Mouse (Mus musculus): ENCODE measurements at regions not wholly inside any gene's neighbourhood (a gene's known extent, or its start where the extent isn't known, plus 50 kb on each side); places are given as distances from the start of the nearest gene placed in this dataset.

DNA sequence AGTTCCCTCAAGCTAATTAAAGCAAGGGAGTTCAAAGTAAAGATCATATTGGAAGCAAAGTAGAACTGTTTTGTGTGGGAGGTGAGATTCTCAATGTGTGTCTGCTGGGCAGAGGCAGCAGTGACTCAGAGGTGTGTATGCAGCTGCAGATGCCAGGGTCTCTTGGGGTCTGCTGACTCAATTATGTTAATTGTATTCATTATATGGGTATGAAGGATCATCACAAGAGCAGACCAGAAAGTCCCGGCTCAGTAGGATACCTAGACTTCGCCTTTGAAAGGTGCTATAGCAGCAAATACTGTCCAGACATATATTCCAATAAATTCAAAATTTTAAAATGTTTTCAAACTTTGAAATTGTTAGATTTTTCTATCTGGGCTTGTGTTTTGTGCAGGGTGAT is 147.6 kb upstream of the 4930583I09Rik start:
- Histone ChIP-seq H3K36me3 (ENCODE audit: control insufficient read depth, insufficient read depth, low read length) (no peaks in the 10 kb centered on the region), H3K27ac (ENCODE audit: control insufficient read depth, insufficient read depth, low read depth, low read length) (no peak overlapping the region), H3K4me3 (ENCODE audit: control insufficient read depth, low read depth, low read length) (no peak overlapping the region), H3K4me1 (ENCODE audit: control insufficient read depth, insufficient read depth, low read length) (no peaks in the 10 kb centered on the region), H3K27me3 (ENCODE audit: control insufficient read depth, insufficient read depth, low read length) (no peaks in the 10 kb centered on the region)
- TF ChIP-seq POLR2A (IDR thresholded peaks at IDR 0.05; ENCODE audit: control insufficient read depth, low read depth, low read length) (no peak), CTCF (IDR thresholded peaks at IDR 0.05; ENCODE audit: control insufficient read depth, insufficient read depth, insufficient replicate concordance, low read depth, low read length) (no peak)

DNA sequence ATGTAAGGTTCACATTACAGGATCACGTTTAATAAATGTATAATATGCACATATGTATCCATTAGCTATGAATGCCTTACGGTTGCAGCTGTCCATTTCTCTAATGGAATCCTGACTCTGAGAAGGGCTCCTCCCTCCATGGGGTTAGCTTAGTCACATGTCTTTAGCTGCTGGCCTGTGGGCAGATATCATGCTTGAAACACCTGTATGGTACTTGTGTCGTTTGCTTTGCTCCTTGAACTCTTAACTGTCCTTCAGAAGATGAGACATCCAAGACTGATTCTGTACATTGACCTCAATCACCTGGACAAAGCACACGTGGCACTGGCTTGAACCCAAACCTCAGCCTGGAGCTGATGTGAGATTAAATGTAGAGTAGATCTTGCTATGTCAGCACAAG is 128.3 kb upstream of the 4930583I09Rik start:
- no peaks in the 10 kb centered on the region for H3K36me3 ChIP-seq (ENCODE audit: control insufficient read depth, insufficient read depth, low read length)
- TF ChIP-seq CTCF (IDR thresholded peaks at IDR 0.05; ENCODE audit: control insufficient read depth, insufficient read depth, insufficient replicate concordance, low read depth, low read length) (no peak), POLR2A (IDR thresholded peaks at IDR 0.05; ENCODE audit: control insufficient read depth, low read depth, low read length) (no peak)
- no peaks in the 10 kb centered on the region for H3K27me3 ChIP-seq (ENCODE audit: control insufficient read depth, insufficient read depth, low read length)
- H3K4me3 ChIP-seq (ENCODE audit: control insufficient read depth, low read depth, low read length) = no peak overlapping the region
- H3K27ac ChIP-seq (ENCODE audit: control insufficient read depth, insufficient read depth, low read depth, low read length) = no peak overlapping the region
- H3K4me1 ChIP-seq (ENCODE audit: control insufficient read depth, insufficient read depth, low read length) = no peaks in the 10 kb centered on the region

DNA sequence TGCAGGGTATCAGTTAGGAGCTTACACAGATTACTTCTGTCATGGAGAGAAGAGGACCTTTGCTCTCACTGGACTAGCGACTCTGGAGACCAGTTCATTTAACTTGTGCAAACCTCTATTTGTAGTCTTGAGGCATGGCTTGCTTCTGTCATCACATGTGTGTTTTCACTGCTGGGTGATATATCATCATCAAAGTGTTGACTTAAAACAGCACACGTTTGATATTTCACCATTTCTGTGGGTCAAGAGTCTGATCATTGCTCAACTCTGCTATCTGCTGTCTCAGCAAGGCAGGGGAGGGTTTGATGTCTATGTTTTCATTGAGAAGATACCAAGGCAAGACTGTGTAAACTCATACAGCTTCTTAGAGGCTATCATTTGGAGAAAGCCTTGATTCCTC is 126.0 kb upstream of the 4930583I09Rik start:
- no peaks in the 10 kb centered on the region for H3K4me1 ChIP-seq (ENCODE audit: control insufficient read depth, insufficient read depth, low read length)
- no peaks in the 10 kb centered on the region for H3K36me3 ChIP-seq (ENCODE audit: control insufficient read depth, insufficient read depth, low read length)
- H3K27ac ChIP-seq (ENCODE audit: control insufficient read depth, insufficient read depth, low read depth, low read length) = no peak overlapping the region
- TF ChIP-seq POLR2A (IDR thresholded peaks at IDR 0.05; ENCODE audit: control insufficient read depth, low read depth, low read length) (no peak), CTCF (IDR thresholded peaks at IDR 0.05; ENCODE audit: control insufficient read depth, insufficient read depth, insufficient replicate concordance, low read depth, low read length) (no peak)
- no peak overlapping the region for H3K4me3 ChIP-seq (ENCODE audit: control insufficient read depth, low read depth, low read length)
- no peaks in the 10 kb centered on the region for H3K27me3 ChIP-seq (ENCODE audit: control insufficient read depth, insufficient read depth, low read length)

DNA sequence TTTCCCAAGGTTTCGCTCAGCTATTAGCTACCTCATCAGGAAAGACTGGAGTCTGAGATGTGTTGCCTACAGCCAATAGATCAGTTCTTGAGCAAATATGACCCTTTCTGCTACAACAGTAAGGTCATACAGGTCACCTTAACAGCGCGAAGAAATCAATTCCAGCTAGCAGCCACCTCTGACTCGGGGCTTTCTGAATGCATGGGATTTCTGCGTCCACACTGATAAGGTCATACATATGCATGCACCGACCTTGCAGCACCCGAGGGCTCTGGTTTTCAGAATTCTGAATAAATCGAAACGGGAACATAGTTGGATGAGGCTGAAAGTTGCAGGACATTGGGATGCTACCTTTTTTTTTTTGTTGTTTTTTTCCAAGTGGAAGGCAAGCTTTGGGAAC is 121.6 kb upstream of the 4930583I09Rik start:
- no peak for TF ChIP-seq POLR2A (IDR thresholded peaks at IDR 0.05; ENCODE audit: control insufficient read depth, low read depth, low read length)
- Histone ChIP-seq H3K4me1 (ENCODE audit: control insufficient read depth, insufficient read depth, low read length) (no peaks in the 10 kb centered on the region), H3K27ac (ENCODE audit: control insufficient read depth, insufficient read depth, low read depth, low read length) (no peak overlapping the region), H3K4me3 (ENCODE audit: control insufficient read depth, low read depth, low read length) (no peak overlapping the region), H3K27me3 (ENCODE audit: control insufficient read depth, insufficient read depth, low read length) (no peaks in the 10 kb centered on the region), H3K36me3 (ENCODE audit: control insufficient read depth, insufficient read depth, low read length) (no peaks in the 10 kb centered on the region)

DNA sequence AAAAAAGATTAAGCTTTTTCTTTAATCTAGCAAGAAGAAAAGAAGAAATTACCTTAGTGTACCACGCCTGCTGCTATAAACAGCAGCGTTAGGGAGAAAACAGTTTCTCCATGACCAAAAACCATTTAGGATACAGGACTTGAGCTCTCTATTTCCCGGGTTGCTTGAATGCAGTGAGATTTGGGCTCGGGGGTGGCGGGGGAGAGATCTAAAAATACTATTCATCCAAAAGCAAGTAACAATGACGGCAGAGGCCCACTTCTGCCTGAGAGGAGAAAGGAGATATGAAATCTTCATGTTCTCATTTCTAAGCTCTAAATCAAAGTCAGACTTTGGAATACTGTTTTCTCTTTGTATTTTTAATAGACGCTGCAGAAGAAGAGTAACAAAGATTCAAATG is 120.6 kb upstream of the 4930583I09Rik start:
- Histone ChIP-seq H3K4me3 (ENCODE audit: control insufficient read depth, low read depth, low read length) (no peak overlapping the region), H3K27ac (ENCODE audit: control insufficient read depth, insufficient read depth, low read depth, low read length) (no peak overlapping the region)

DNA sequence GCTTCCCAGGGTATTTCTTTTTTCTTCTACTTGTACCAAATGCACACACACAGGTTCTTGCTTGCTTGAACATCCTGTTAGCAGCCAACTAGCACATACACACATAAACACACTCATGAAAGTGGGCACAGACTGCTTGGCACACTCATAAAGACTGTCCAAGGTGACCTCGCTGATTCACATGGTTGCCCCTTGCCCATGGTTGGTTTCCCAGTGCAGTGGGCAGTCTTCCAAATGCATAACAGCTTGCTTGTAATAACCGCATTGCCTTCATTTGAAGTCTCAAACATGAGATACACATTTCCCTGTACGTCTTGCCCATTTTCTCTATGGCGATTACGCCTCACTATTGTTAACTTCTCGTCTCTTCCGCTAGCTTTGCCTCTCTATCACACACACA is 117.4 kb upstream of the 4930583I09Rik start:
- H3K36me3 ChIP-seq (ENCODE audit: control insufficient read depth, insufficient read depth, low read length) = no peaks in the 10 kb centered on the region
- no peaks in the 10 kb centered on the region for H3K27me3 ChIP-seq (ENCODE audit: control insufficient read depth, insufficient read depth, low read length)
- TF ChIP-seq CTCF (IDR thresholded peaks at IDR 0.05; ENCODE audit: control insufficient read depth, insufficient read depth, insufficient replicate concordance, low read depth, low read length) (no peak), POLR2A (IDR thresholded peaks at IDR 0.05; ENCODE audit: control insufficient read depth, low read depth, low read length) (no peak)
- H3K4me3 ChIP-seq (ENCODE audit: control insufficient read depth, low read depth, low read length) = no peak overlapping the region
- H3K4me1 ChIP-seq (ENCODE audit: control insufficient read depth, insufficient read depth, low read length) = no peaks in the 10 kb centered on the region
- H3K27ac ChIP-seq (ENCODE audit: control insufficient read depth, insufficient read depth, low read depth, low read length) = no peak overlapping the region

More for the DNA sequence above, 120.6 kb upstream of the 4930583I09Rik start:
- TF ChIP-seq POLR2A (IDR thresholded peaks at IDR 0.05; ENCODE audit: control insufficient read depth, low read depth, low read length) = no peak
- TF ChIP-seq CTCF (IDR thresholded peaks at IDR 0.05; ENCODE audit: control insufficient read depth, insufficient read depth, insufficient replicate concordance, low read depth, low read length) = no peak
- Histone ChIP-seq H3K4me1 (ENCODE audit: control insufficient read depth, insufficient read depth, low read length) (no peaks in the 10 kb centered on the region), H3K27me3 (ENCODE audit: control insufficient read depth, insufficient read depth, low read length) (no peaks in the 10 kb centered on the region), H3K36me3 (ENCODE audit: control insufficient read depth, insufficient read depth, low read length) (no peaks in the 10 kb centered on the region)

DNA sequence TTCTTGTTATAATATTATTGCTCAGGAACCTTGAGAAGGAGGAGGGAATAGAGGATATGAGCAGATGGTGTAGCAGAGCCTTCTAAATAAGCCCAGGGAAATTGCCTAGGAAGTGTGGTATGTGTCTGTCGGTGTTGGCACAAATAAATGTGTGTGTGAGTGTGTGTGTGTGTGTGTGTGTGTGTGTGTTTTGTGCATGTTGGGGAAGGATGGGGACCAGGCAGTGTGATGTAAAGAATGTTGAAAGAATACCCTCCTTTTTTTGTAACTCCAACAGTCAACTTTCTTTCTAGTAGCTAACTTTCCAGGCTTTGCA is 115.7 kb upstream of the 4930583I09Rik start:
- TF ChIP-seq POLR2A (IDR thresholded peaks at IDR 0.05; ENCODE audit: control insufficient read depth, low read depth, low read length) (no peak), CTCF (IDR thresholded peaks at IDR 0.05; ENCODE audit: control insufficient read depth, insufficient read depth, insufficient replicate concordance, low read depth, low read length) (no peak)
- Histone ChIP-seq H3K4me1 (ENCODE audit: control insufficient read depth, insufficient read depth, low read length) (no peaks in the 10 kb centered on the region), H3K27ac (ENCODE audit: control insufficient read depth, insufficient read depth, low read depth, low read length) (no peak overlapping the region), H3K4me3 (ENCODE audit: control insufficient read depth, low read depth, low read length) (no peak overlapping the region), H3K36me3 (ENCODE audit: control insufficient read depth, insufficient read depth, low read length) (no peaks in the 10 kb centered on the region), H3K27me3 (ENCODE audit: control insufficient read depth, insufficient read depth, low read length) (no peaks in the 10 kb centered on the region)
